Mouse (Mus musculus) megakaryocyte, embryonic 14.5 days (primary cell): ENCODE measurements at regions not wholly inside any gene's neighbourhood (a gene's known extent, or its start where the extent isn't known, plus 50 kb on each side); places are given as distances from the start of the nearest gene placed in this dataset.

Experiments used
- FLI1 ChIP-seq: IDR thresholded peaks from 2 replicates; pipeline ENCODE4 v1.6.1; 2012; ENCODE audit warnings: low read length, inconsistent platforms, mixed read lengths
- GATA1 ChIP-seq: IDR thresholded peaks from 3 replicates; pipeline ENCODE4 v1.6.1; 2012; ENCODE audit warnings: mixed read lengths, low read length, inconsistent platforms, borderline replicate concordance

DNA sequence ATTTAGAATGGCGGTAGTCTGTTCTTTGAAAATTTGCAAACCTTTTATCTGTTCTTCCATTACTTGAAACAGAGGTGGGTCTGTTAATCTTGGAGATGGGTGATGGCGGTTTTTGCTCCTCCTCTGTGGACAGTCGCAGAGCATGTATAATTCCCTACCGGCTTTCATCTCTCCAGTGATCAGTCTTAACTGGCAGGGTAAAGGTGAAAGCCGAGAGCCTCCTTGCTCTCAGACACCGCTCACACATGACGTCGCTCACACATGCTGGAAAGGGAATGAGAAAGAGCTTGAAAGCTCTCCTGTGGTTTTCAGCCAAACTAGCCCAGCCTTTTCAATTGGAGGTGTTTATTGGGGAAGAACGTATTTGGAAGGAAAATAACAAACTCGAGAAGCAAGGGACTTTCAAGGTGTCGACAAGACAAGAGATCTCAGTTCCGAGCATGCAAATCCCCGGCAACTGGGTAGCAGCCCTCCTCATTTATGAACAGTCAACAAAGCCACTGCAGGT lies 166.3 kb upstream of the Cxcr4 start:
- no peak for TF ChIP-seq GATA1
- no peak for TF ChIP-seq FLI1
